Mouse (Mus musculus): ENCODE results near the gene Cilp2.

Cilp2 gene

DNA sequence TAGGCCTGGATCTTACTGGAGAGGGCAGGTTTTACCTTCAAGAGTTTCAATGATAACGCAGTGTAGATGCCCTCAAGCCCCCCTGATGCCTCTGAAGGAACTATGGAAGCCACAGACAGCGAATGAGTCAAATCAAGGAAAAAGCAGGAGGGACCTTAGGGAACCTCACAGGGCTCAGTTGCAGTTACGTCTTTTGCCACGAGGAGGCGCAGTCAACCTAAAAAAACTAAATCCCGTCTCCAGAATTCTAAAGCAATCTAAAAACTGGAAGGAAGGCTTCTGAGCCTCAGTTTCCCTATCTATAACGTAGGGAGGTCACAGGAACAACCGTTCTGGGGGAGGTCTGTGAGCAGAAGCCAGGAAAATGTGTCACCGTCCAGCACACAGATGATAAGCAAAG lies 13.3 kb downstream of the Cilp2 start:
- DNase-seq (ENCODE audit: low read depth, low spot score), result peak; percentile 45

DNA sequence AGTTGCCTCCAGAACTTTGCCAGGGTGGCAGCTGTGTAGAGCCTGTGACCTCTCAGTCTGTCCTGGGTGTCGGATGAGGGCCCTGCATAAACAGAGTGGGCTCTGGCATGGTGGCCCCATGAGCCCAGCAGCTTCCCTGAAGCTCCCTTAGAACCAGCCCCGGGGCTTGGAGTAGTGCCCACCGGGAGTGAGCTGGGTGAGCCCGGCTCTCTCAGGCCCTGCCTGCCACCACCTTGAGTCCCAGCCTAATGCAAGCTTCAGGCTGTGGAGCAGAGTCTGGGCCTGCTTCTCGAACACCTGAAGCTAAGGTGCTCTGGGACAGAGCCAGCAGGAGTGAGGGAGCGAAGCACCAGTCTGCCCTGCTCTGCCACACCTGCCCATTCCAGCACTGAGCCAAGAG lies 16.6 kb downstream of the Cilp2 start:
- no peak for DNase-seq (ENCODE audit: low read depth, low spot score)

DNA sequence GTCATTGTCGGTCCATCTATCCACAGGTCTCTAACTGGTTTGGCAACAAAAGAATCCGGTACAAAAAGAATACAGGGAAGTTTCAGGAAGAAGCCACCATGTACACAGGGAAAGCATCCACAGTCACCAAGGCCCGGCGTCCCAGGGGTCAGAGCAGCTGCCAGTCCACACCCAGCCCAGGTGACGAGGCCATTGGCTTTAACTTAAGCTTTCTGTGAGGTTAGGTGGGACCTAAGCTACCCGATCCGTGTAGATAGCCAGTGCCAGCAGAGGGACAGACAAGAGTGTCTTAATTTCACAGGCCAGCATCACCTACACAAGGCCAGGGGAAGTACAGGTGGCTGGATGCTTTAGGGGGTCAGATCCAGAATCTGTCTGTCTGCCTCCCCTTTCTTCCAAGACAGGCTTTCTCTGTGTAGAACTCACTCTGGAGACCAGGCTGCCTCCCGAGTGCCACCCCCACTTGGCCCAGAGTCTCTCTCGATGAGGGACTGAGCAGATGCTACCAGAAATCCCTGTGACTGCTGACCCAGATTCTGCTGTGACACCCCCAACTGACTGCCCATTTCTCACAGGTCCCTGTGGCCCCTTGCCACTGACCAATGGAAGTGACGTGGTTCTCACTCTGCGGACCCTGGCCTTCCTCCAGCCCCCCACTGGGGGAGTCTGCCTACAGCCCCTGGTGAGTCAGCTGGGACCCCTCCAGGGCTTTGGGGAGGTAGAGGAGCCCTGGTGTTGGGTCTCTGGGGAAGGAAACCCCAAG lies 17.3 kb downstream of the Cilp2 start:
- no peak for DNase-seq (ENCODE audit: low read depth, low spot score)

DNA sequence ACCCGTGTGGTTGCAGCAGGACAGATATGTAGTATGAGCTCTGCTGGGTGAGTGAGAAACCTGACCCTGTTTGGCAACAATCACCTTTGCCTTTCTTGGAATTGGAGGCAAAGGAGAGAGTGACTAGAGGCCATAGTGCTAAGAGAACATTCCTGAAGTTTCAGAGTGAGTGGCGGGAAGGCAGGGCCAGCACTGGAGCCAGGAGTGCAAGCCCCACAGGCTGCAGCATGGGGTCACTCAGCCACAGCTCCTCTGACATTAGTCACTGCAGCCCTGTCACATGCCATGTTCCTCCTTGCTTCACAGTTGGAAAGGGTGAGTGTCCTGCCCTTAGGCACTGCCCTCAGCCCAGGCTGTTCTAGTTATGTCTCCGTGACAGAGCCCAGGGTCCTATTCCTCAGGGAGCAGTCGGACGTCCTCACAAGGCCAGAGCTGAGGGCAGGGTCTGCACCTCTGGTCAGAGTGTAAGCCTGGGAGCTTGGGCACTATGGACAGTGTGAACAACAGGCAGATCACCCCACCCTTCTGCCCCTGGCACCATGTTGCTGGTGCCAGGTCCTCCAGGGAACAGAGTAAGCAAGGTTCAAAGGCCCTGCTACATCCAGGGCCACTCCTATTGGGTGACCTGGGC lies 19.7 kb downstream of the Cilp2 start:
- DNase-seq (ENCODE audit: low read depth, low spot score), result no peak

DNA sequence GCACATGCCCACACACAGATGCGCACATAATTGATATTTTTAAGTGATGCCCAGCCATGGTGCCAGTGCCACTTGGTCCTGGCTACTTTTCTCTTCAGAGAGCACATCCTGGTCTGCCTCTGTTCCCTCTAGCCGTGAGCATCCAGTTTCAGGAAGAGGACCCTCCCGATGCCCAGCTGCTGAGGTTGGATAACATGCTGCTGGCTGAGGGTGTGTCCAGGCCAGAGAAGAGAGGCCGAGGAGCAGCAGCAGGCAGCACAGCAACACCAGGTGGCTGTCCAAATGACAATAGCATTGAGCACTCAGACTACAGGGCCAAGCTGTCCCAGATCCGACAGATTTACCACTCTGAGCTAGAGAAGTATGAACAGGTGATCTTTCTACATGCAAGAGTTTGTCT lies 23.3 kb downstream of the Cilp2 start:
- no peak for DNase-seq (ENCODE audit: low read depth, low spot score)

DNA sequence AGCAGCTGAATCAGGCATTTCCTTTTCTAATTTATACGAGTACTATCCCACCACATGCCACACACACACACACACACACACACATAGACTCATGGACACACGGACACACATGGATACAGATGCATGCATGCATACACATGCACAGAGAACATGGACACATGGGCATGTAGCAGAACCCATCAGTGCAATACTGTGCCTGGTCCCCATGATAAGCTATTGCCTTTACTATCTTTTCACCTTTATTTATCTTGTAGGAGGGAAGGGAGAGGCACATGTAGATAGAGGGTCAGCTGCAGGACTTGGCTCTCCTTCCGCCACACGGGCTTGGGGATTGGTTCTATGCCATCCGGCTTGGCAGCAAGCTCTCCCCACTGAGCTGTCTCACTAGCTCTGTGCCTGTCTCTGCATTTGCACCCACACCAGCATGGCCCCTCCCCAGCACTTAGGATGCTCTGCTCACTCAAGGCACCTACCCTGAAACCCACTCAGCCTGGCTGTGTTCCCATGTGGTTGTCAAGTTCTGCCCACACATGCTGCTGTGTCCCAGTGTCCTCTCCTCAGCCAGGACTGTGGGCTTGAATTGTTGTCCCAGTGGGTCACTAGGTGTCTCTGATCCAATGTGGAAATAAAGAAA lies 24.0 kb downstream of the Cilp2 start:
- no peak for DNase-seq (ENCODE audit: low read depth, low spot score)

DNA sequence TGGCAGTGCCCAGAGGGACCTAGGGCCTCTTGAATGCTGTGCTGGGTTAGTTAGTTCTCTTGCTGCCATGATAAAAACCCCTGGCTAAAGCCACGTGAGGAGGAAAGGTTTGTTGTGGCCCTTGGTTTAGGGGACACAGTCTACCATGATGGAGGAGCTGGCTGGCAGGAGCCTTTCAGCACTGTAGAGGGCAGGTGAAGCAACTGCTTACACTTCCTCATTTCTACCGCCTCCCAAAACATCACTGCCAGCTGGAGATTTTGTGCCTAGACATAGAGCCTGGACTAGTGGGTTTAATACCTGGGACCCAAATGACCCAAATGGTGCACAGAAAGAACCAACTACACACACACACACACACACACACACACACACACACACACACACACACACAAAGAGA lies 26.2 kb downstream of the Cilp2 start:
- no peak for DNase-seq (ENCODE audit: low read depth, low spot score)

DNA sequence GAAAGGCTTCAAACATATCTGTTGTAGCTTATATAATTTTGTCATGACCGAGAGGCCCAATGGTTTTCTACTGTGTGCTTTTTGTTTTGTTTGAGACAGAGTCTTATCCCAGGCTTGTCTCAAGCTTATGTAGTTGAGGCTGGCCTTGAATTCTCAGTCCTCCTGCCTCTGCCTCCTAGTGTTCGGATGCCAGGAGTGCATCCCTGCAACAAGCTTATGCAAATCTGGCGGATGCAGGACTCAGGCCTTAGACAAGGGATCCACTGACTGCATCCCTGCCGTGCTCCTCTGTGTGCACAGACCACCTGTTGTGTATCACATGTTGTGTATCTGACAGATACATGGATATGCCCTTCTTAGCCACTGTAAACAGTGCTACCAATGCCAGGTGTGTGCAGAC lies 26.7 kb downstream of the Cilp2 start:
- no peak for DNase-seq (ENCODE audit: low read depth, low spot score)

DNA sequence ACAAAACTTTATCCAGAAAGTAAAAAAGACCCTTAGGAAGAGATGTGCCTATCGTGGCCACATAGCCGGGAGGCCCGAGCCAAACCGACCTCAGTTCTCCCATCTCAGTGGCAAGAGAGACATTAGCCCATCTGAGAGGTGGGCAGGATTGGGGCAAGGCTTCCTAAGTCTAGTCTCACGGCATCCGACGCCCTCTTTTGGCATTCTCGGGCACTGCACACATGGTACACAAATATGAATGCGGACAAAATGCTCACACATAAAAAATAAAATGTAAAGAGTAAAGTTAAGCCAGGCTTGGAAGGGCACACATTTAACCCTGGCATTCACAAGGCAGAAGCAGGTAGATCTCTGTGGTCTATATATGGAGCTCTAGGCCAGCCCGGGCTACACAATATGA lies 33.6 kb downstream of the Cilp2 start:
- no peak for DNase-seq (ENCODE audit: low read depth, low spot score)

DNA sequence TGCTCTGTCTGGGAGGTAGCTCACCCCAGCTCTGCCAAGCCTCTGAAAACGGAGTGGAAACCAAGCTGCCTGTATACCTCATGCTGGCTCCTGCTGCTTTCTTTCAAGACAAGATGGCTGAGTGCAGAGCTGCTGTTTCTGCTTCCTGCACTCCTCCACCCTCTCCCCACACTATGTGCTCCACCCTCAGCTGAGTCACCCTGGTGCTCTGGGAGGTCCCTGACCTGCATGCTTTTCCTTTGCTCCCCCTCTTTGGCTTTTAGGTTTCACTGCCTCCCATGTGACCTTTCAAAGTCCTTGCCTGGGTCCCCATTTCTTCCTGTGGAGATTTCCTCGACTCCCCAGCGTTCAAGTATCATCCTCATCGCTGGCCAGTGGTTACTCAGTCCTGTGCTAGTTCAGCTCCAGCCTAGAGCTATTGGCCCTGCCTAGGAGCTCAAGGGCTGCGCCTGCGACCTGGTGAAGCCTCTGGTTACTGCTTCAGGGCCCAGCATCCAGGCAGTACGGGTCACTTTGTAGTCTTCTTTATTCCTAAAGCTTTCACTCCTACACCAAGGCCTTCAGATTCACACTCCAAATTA lies 36.5 kb downstream of the Cilp2 start:
- no peak for DNase-seq (ENCODE audit: low read depth, low spot score)

DNA sequence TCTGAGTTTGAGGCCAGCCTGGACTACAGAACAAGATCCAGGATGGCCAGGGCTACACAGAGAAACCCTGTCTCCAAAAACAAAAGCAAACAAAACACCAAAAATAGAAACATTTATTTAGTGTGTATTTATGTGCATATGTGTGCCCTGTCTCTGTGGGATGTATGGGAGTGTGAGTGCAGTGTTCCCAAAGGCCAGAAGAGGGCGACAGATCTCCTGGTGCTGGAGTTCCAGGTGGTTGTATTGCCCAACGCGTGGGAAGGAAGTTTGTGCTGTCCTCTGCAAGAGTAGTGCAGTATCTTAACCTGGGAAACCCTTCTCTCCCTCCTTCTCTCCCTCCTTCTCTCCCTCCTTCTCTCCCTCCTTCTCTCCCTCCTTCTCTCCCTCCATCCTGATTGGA lies 37.6 kb downstream of the Cilp2 start:
- no peak for DNase-seq (ENCODE audit: low read depth, low spot score)

DNA sequence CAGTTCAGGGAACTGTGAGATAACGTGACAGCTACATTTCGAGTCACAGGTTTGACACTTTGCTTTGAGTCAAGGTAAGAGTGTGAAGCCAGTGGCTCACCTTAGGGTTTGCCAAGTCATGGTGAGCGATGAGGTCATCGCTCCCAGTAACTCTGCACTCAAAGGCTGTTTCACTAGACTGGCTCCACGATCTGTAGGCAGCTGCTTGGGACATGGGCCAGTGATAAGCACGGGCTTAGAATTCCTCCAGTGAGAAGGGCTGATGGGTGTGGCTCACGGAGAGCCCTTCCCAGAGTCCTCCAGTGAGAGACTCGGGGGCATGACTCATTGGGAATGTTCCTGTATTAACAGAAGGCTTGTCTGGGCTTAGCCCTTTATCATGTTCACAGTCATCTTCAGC lies 38.5 kb downstream of the Cilp2 start:
- DNase-seq (ENCODE audit: low read depth, low spot score), result no peak

DNA sequence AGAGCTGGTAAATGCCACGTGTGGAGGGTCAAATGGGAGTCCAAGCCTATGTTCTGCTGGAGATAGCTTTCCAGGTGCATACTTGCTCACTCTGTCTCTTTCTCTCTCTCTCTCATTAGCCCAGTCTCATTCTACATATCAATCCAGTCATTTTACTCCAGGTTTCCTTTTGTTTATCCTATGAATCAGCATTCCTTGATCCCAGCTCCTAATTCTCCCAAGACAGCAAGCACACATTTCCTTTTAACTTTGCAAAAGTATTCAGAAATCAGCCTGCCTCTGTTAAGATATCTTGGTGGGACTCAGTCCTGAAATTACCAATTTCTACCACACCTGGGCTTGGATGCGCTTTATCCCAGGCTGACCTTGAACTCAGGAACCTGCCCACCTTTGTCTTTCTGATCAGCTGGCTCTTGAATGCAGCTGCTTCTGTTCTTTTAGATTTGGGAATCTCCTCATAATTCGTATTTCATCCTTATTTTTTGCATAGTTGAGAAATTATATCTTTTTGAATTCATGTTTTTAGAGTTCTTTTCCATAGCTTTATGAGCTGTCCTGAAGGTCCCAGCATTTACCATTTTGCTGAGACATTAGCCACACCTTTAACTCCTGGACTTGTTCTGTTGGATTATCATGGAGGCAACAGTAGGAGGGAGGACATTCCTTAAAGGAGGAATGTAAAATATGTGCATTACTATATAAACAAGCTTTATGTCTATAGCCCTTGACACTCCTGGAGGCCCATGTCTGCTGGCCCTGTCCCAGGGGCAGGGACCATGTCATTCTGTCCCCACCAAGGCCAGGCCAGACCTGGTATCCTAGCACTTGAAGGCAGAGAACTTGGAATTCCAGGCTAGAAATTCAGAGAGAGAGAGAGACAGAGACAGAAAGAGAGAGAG lies 40.1 kb downstream of the Cilp2 start:
- no peak for DNase-seq (ENCODE audit: low read depth, low spot score)

DNA sequence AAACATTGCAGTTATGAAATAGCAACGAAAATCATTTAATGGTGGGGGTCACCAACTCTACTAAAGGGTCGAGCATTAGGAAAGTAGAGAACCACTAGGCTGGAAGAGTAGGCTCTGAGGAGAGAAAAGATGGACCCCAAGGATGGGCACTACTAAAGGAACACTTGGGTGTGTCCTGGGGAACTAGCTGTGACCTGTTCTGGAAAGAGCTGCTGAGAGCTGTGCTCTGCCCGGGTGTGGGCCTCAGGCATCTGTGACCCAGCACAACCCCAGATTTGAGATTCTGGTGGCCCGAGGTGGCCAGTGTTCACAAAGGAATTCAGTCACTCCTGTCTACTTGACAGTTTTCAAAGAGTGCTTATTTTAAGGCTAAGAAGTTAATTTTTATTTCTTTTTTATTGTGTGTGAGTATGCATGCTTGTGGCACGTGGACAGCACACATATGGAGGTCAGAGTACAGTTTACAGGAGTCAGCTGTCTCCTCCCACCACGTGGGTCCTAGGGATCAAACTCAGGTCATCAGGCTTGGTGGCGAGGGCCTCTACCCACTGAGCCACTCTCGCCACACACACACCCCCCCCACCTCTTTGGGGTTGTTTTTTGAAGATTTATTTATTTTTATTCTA lies 50.3 kb downstream of the Cilp2 start:
- no peak for DNase-seq (ENCODE audit: low read depth, low spot score)

DNA sequence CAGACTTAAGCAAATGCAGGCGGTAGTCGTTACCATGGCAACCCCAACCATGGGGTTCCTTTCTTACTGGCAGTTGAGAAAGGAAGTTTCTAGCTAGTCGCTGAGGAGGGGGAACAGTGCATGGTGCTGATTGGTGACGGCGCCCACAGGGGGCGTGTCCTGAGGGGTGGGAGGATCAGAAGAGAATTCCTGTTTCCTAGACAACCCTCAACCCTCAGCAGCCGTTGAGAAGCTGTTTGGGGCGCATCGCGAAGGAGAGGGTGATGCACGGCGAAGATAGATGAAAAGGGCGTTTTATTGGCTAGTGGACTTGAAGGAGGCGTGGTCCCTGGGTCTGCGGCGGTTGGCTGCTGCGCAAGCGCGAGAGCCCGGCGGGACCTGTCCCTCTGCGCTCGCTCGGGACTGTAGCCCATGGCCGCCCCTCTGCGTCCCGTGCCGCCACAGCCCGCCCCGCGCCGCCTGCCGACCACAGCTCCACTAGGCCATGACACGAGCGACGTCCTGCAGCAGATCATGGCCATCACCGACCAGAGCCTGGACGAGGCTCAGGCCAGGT lies 55.1 kb downstream of the Cilp2 start, which contains the start of gene Pbx4:
Pbx4 (plus strand) TSS at position 194 of the 556 bp plus-strand sequence.
- peak; percentile 92 for DNase-seq (ENCODE audit: low read depth, low spot score)

All from embryo, embryonic 11.5 days (tissue).